Mouse (Mus musculus) neural tube, embryonic 15.5 days (tissue): ENCODE data around the gene Msi2. TPM values are rescaled to one million over a fixed set of nuclear protein-coding genes. Genes with fewer than 3 reads are reported as not detected.

Experiments
- ATAC-seq: fragments of 200-750 bp; cut with Nextera tagmentation; 2 replicates; pipeline ENCODE4 v1.8.0; 2017; ENCODE audit warnings: mild to moderate bottlenecking, moderate TSS enrichment, moderate library complexity; ENCODE audit not compliant: low FRiP score
- H3K27ac ChIP-seq: fragments of 300-500 bp; sonication (generic); replicated peaks from 2 replicates; pipeline ENCODE4 v1.5.1; 2015; ENCODE audit warnings: mild to moderate bottlenecking, inconsistent platforms
- H3K27me3 ChIP-seq: fragments of 300-500 bp; sonication (generic); replicated peaks from 2 replicates; pipeline ENCODE4 v1.6.1; 2015; ENCODE audit warnings: inconsistent platforms
- H3K36me3 ChIP-seq: fragments of 300-500 bp; sonication (generic); 2 replicates; pipeline ENCODE4 v1.6.1; 2015; ENCODE audit warnings: inconsistent platforms
- H3K4me1 ChIP-seq: fragments of 300-500 bp; sonication (generic); 2 replicates; pipeline ENCODE4 v1.6.1; 2015; ENCODE audit warnings: inconsistent platforms
- H3K4me2 ChIP-seq: fragments of 300-500 bp; sonication (generic); 2 replicates; pipeline ENCODE4 v1.6.1; 2015; ENCODE audit warnings: inconsistent platforms, mild to moderate bottlenecking, moderate library complexity
- H3K4me3 ChIP-seq: fragments of 300-500 bp; sonication (generic); replicated peaks from 2 replicates; pipeline ENCODE4 v1.5.1; 2015; ENCODE audit warnings: mild to moderate bottlenecking, inconsistent platforms
- H3K9ac ChIP-seq: fragments of 300-500 bp; sonication (generic); replicated peaks from 2 replicates; pipeline ENCODE4 v1.6.1; 2015; ENCODE audit warnings: mild to moderate bottlenecking, inconsistent platforms
- H3K9me3 ChIP-seq: fragments of 300-500 bp; sonication (generic); replicated peaks from 2 replicates; pipeline ENCODE4 v1.6.1; 2016; ENCODE audit warnings: inconsistent platforms
- WGBS: fragments of 180-500 bp; shearing (Covaris S2); methylation state at CpG from one replicate; pipeline ENCODE4 v1.1.7; 2015; ENCODE audit warnings: mixed read lengths; 5-methylcytosine and 5-hydroxymethylcytosine counted together
- polyA plus RNA-seq: library from polyadenylated mRNA; unstranded; fragments of >200 nt; fragmentation: Nextera tagmentation; extraction: Ambion mirVana; gene quantifications from 2 replicates; pipeline ENCODE4 v1.2.1, GENCODE M21; 2015

Gene Msi2
- polyA plus RNA-seq, 1 experiment from 2014 or later: 20.7 TPM

- H3K27me3 ChIP-seq: no peaks in the 10 kb centered on the region
- H3K9me3 ChIP-seq: no peaks in the 10 kb centered on the region
- peak overlapping the region; percentile 69 for H3K27ac ChIP-seq
- H3K36me3 ChIP-seq: no peaks in the 10 kb centered on the region
- peaks cover 80% of the 10 kb centered on the region for H3K4me1 ChIP-seq
- ATAC-seq: no peak
- H3K4me3 ChIP-seq: no peak overlapping the region
- H3K9ac ChIP-seq: no peak overlapping the region
- 61% methylated on average over 6 of the region's 6 CpGs for WGBS
- no peak overlapping the region for H3K4me2 ChIP-seq
Observed at GRCm38 (mm10) chr11:88523511-88523910, 194.8 kb downstream of the Msi2 start.

- H3K9ac ChIP-seq: no peak overlapping the region
- no peaks in the 10 kb centered on the region for H3K9me3 ChIP-seq
- no peak overlapping the region for H3K4me2 ChIP-seq
- ATAC-seq: no peak
- peak overlapping the region; percentile 54; the same call in 1 of the 2 replicates for H3K27ac ChIP-seq
- no peak overlapping the region for H3K4me3 ChIP-seq
- WGBS: 92% methylated on average over 5 of the region's 5 CpGs
- no peaks in the 10 kb centered on the region for H3K27me3 ChIP-seq
- no peaks in the 10 kb centered on the region for H3K36me3 ChIP-seq
- peaks cover 72% of the 10 kb centered on the region for H3K4me1 ChIP-seq
Observed at GRCm38 (mm10) chr11:88522114-88522513, 196.2 kb downstream of the Msi2 start.

GRCm38 (mm10) chr11:88520951-88521730 lies 197.2 kb downstream of the Msi2 start:
- Histone ChIP-seq H3K27me3 (no peaks in the 10 kb centered on the region), H3K27ac (peak overlapping the region; percentile 38; the same call in 1 of the 2 replicates), H3K4me3 (no peak overlapping the region), H3K4me2 (no peak overlapping the region; the same call in 1 of the 2 replicates), H3K4me1 (peaks cover 68% of the 10 kb centered on the region), H3K36me3 (no peaks in the 10 kb centered on the region), H3K9me3 (no peaks in the 10 kb centered on the region), H3K9ac (no peak overlapping the region)
- WGBS: 43% methylated on average over 19 of the region's 19 CpGs
- ATAC-seq: no peak

GRCm38 (mm10) chr11:88518361-88518760 lies 200.0 kb downstream of the Msi2 start:
- Histone ChIP-seq H3K9ac (no peak overlapping the region), H3K4me1 (peaks cover 66% of the 10 kb centered on the region), H3K4me3 (no peak overlapping the region), H3K36me3 (no peaks in the 10 kb centered on the region), H3K9me3 (no peaks in the 10 kb centered on the region), H3K27ac (no peak overlapping the region), H3K27me3 (no peaks in the 10 kb centered on the region), H3K4me2 (no peak overlapping the region)
- ATAC-seq: no peak
- 93% methylated on average over 3 of the region's 3 CpGs for WGBS

DNA sequence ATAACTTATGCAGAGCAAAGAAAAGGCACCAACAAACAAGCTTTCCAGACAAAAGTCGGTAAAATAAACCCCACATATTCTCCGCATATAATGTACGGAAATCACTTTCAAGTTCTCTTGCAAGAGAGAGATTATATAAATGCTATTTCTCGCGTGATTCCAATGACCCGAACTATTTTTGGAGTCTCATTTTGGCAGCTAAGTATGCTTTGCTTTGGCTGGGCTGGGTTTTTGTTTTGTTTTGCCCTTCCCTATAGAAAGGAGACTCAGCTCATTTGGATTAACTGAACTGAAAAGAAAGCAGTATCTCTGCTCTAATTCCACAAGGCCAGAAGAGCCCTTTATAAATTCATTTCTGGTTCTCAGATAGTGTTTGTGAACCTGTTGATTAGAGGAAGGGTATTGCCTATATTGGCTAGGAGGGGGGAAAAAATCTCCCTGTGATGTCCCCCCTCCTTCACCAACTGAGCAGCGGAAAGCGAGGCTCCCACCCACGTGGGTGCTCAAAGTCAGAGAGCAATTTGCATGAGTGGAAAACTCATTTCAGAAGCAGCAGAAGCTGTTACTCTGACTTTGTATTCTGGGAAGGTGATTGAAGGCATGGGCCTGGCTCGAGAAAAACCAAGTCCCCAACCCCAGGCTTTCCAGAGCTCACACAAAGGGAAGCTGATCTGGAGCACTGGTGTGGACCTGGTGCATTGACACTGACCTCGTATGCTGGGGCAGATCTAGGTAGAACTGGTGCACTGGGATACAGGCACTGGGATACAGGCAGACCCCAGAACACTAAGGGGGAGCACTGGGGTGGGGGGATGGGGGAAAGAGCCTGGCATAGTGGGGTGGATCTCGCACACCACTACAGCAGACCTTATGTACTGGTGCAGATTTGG lies 201.5 kb downstream of the Msi2 start:
- H3K4me2 ChIP-seq: no peak overlapping the region
- H3K36me3 ChIP-seq: no peaks in the 10 kb centered on the region
- WGBS: 67% methylated on average over 12 of the region's 12 CpGs
- no peak overlapping the region for H3K4me3 ChIP-seq
- no peak for ATAC-seq
- no peaks in the 10 kb centered on the region for H3K9me3 ChIP-seq
- H3K27me3 ChIP-seq: no peaks in the 10 kb centered on the region
- H3K4me1 ChIP-seq: peaks cover 68% of the 10 kb centered on the region
- no peak overlapping the region for H3K9ac ChIP-seq
- peak overlapping the region; percentile 39 for H3K27ac ChIP-seq

GRCm38 (mm10) chr11:88515736-88516583 lies 202.4 kb downstream of the Msi2 start:
- WGBS: 67% methylated on average over 6 of the region's 6 CpGs
- Histone ChIP-seq H3K27ac (peak overlapping the region; percentile 38), H3K4me1 (peaks cover 61% of the 10 kb centered on the region), H3K9ac (no peak overlapping the region), H3K36me3 (no peaks in the 10 kb centered on the region), H3K27me3 (no peaks in the 10 kb centered on the region), H3K4me3 (no peak overlapping the region), H3K4me2 (no peak overlapping the region), H3K9me3 (no peaks in the 10 kb centered on the region)
- ATAC-seq: no peak

- Histone ChIP-seq H3K27ac (peak overlapping the region; percentile 38), H3K4me3 (no peak overlapping the region), H3K4me2 (no peak overlapping the region), H3K9me3 (no peaks in the 10 kb centered on the region), H3K4me1 (peaks cover 54% of the 10 kb centered on the region), H3K36me3 (no peaks in the 10 kb centered on the region), H3K9ac (no peak overlapping the region), H3K27me3 (no peaks in the 10 kb centered on the region)
- ATAC-seq: no peak
- 68% methylated on average over 2 of the region's 2 CpGs for WGBS
Observed at GRCm38 (mm10) chr11:88515267-88515666, 203.0 kb downstream of the Msi2 start.

DNA sequence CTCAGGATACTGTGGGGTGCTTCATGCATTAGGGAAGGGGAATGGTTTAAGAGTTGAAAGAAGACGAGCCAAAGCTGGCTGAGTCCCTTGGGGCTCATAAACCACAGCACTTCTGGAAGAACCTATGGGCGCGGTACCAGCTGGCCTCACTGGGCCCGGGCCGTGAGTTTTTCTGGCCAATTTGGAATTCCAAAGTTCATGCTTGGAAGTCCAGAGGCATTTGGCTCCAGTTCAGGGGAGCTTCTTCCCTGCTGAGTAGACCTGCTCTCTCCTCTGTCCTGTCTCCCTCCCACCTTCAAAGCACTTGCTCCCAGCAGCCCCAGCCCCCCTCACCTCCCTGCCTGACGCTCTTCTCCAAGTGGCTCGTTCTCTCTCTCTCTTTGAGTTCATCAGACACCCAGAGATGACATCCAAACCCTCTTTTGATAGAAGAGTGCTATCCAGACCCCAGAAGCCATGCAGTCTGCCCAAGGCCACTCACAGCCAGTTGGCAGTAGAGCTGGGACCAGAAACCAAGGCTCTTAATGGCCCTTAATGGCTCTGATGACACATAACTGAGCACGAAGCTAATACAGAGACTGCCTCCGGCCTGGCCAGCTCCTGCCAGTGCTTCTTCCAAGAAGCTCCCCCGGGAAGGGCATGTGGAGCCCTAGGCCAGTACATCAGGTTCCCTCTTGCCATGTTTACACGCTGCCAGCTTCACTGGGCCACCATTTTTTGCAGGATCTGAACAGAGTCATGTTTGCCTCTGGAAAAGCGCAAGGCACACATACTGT lies 204.0 kb downstream of the Msi2 start:
- no peak overlapping the region for H3K9ac ChIP-seq
- H3K4me3 ChIP-seq: no peak overlapping the region
- H3K27me3 ChIP-seq: no peaks in the 10 kb centered on the region
- H3K9me3 ChIP-seq: no peaks in the 10 kb centered on the region
- H3K4me1 ChIP-seq: peaks cover 54% of the 10 kb centered on the region
- peak; percentile 37 for ATAC-seq
- 51% methylated on average over 12 of the region's 12 CpGs for WGBS
- no peaks in the 10 kb centered on the region for H3K36me3 ChIP-seq
- no peak overlapping the region for H3K27ac ChIP-seq
- H3K4me2 ChIP-seq: no peak overlapping the region

GRCm38 (mm10) chr11:88512580-88512979 lies 205.7 kb downstream of the Msi2 start:
- no peak overlapping the region for H3K4me2 ChIP-seq
- WGBS: 41% methylated on average over 4 of the region's 4 CpGs
- no peak overlapping the region for H3K9ac ChIP-seq
- no peak overlapping the region for H3K4me3 ChIP-seq
- H3K4me1 ChIP-seq: peaks cover 69% of the 10 kb centered on the region
- no peak for ATAC-seq
- no peaks in the 10 kb centered on the region for H3K9me3 ChIP-seq
- H3K27ac ChIP-seq: 0 out of 2 replicates have a peak overlapping the region, but pooled peaks have one; percentile 39
- no peaks in the 10 kb centered on the region for H3K27me3 ChIP-seq
- no peaks in the 10 kb centered on the region for H3K36me3 ChIP-seq

DNA sequence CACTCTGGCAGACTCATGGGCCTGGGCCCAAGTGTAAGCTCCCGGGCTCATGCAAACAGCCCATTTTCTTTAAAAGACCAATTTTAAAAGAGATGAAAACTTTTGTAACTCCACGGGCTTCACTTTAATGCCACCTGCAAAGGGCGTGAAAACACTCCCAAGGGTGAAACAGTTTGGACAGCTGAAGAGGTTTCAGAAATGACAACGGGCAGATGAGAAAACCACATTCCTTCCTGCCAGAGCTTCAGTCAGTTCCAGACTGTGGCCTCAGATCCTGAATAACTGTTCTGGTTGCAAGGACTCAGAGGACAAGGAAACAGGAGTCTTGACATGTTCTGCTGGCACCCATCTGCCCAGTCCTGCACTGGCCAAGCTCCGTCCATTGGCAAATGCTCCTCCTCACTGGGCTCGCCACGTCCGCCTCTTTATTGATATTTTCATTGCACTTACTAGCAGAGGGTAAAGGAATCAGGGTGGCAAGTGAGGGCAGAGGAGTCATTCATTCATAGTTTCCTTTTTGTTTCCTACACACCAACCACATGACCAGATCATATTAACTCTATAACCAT lies 207.9 kb downstream of the Msi2 start:
- Histone ChIP-seq H3K27me3 (no peaks in the 10 kb centered on the region), H3K36me3 (no peaks in the 10 kb centered on the region), H3K4me1 (peaks cover 70% of the 10 kb centered on the region), H3K27ac (no peak overlapping the region), H3K9me3 (no peaks in the 10 kb centered on the region), H3K4me2 (no peak overlapping the region), H3K4me3 (no peak overlapping the region), H3K9ac (no peak overlapping the region)
- ATAC-seq: no peak
- WGBS: 78% methylated on average over 8 of the region's 8 CpGs
